Mouse (Mus musculus) liver, embryonic 16.5 days (tissue): Measurements from ENCODE around the gene Stard9. TPM values are rescaled to one million over a fixed set of nuclear protein-coding genes. Genes with fewer than 3 reads are reported as not detected.

Experiments
- ATAC-seq: fragments of 200-750 bp; cut with Nextera tagmentation; 2 replicates; pipeline ENCODE4 v1.8.0; 2017; ENCODE audit warnings: low read depth, mild to moderate bottlenecking, moderate number of reproducible peaks, moderate library complexity
- H3K27ac ChIP-seq: fragments of 300-500 bp; sonication (generic); 2 replicates; pipeline ENCODE4 v1.5.1; 2014; ENCODE audit warnings: mild to moderate bottlenecking, low read length
- H3K27me3 ChIP-seq: fragments of 300-500 bp; sonication (generic); 2 replicates; pipeline ENCODE4 v1.6.1; 2014; ENCODE audit warnings: low read depth, low read length, mixed read lengths; ENCODE audit not compliant: control insufficient read depth, insufficient read depth
- H3K36me3 ChIP-seq: fragments of 300-500 bp; sonication (generic); 2 replicates; pipeline ENCODE4 v1.6.1; 2014; ENCODE audit warnings: mild to moderate bottlenecking; ENCODE audit not compliant: control insufficient read depth, insufficient read depth
- H3K4me1 ChIP-seq: fragments of 300-500 bp; sonication (generic); 2 replicates; pipeline ENCODE4 v1.6.1; 2014; ENCODE audit warnings: low read depth, low read length, mixed read lengths; ENCODE audit not compliant: control insufficient read depth
- H3K4me2 ChIP-seq: fragments of 300-500 bp; sonication (generic); 2 replicates; pipeline ENCODE4 v1.6.1; 2014; ENCODE audit warnings: low read depth, low read length, mixed read lengths
- H3K4me3 ChIP-seq: fragments of 300-500 bp; sonication (generic); 2 replicates; pipeline ENCODE4 v1.5.1; 2014; ENCODE audit warnings: low read depth, mild to moderate bottlenecking, low read length
- H3K9ac ChIP-seq: fragments of 300-500 bp; sonication (generic); 2 replicates; pipeline ENCODE4 v1.6.1; 2014; ENCODE audit warnings: low read depth, low read length
- H3K9me3 ChIP-seq: fragments of 300-500 bp; sonication (generic); replicated peaks from 2 replicates; pipeline ENCODE4 v1.6.1; 2016; ENCODE audit warnings: low read length; ENCODE audit not compliant: control insufficient read depth
- WGBS: fragments of 180-500 bp; shearing (Covaris S2); extraction: QIAGEN DNeasy Blood & Tissue Kit; methylation state at CpG from one replicate; pipeline ENCODE4 v1.1.7; 2014; ENCODE audit not compliant: insufficient replicate concordance; 5-methylcytosine and 5-hydroxymethylcytosine counted together
- polyA plus RNA-seq: library from polyadenylated mRNA; unstranded; fragments of >200 nt; fragmentation: Nextera tagmentation; extraction: Ambion mirVana; gene quantifications from 2 replicates; pipeline ENCODE4 v1.2.1, GENCODE M21; 2015

Stard9 gene
- polyA plus RNA-seq, 1 experiment from 2014 or later = 0.94 TPM

GRCm38 (mm10) chr2:120646777-120647176 is 17.9 kb downstream of the Stard9 start:
- Histone ChIP-seq H3K27ac (no peak overlapping the region), H3K36me3 (no peaks in the 10 kb centered on the region), H3K4me3 (no peak overlapping the region), H3K4me1 (no peaks in the 10 kb centered on the region), H3K27me3 (no peaks in the 10 kb centered on the region), H3K9ac (no peak overlapping the region), H3K4me2 (no peak overlapping the region), H3K9me3 (no peaks in the 10 kb centered on the region)
- WGBS = 44% methylated on average over 4 of the region's 4 CpGs
- ATAC-seq = no peak

DNA sequence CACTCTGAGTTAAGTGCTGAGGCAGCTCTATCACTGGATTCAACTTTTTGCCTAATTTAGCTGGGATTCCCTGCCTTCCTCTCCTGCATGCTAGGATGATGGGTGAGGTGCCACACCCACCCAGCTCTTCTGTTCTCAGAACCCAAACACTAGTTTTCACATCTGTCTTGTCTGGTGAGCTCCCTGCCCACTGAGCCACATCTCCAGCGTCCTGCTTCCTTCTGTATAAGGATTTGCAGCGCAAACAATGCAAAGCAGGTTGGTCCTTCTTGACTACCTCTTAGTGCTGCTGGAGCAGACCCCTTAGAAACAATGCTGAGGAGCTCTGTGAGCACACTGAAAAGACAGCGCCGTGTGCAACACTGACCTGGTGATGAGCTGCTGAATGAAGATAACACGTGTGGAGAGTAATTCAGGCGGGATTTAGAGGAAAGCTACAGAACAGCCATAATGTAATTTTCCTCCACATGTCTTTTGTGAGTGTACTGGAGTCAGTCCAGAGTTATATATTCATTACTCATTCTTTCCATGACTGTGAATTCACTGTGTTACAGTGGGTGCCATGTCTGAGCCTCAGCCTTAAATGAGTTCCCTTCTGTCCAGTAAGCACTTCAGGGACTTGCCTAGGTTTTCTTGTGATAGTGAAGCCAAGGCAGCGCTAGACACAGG is 23.5 kb downstream of the Stard9 start:
- Histone ChIP-seq H3K4me1 (peaks cover 7% of the 10 kb centered on the region; the same call in 1 of the 2 replicates), H3K36me3 (no peaks in the 10 kb centered on the region), H3K4me3 (no peak overlapping the region), H3K4me2 (no peak overlapping the region), H3K9ac (no peak overlapping the region), H3K27me3 (no peaks in the 10 kb centered on the region), H3K27ac (no peak overlapping the region), H3K9me3 (no peaks in the 10 kb centered on the region)
- ATAC-seq = no peak
- 47% methylated on average over 7 of the region's 7 CpGs for WGBS

DNA sequence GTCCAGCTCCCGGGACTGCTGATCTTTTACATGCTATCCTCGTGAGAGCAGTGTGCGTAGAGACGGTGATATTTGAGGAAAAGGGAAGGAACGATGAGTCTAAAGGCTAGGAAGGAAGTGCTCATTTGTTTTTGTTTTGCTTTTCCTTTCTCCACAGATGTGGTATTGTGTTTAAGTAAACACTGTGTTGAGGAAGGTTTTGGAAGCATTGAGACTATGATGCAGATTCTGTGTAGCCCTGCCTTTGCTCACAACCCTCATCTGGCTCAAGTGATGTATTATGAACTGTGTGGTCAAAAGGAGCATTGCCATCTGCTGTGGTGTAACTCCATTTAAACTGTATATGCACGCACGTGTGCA is 24.0 kb downstream of the Stard9 start:
- H3K4me3 ChIP-seq = no peak overlapping the region
- no peak overlapping the region for H3K4me2 ChIP-seq
- H3K4me1 ChIP-seq = peaks cover 7% of the 10 kb centered on the region; the same call in 1 of the 2 replicates
- H3K36me3 ChIP-seq = no peaks in the 10 kb centered on the region
- no peak overlapping the region for H3K9ac ChIP-seq
- WGBS = 50% methylated on average over 7 of the region's 7 CpGs
- H3K27me3 ChIP-seq = no peaks in the 10 kb centered on the region
- H3K9me3 ChIP-seq = no peaks in the 10 kb centered on the region
- no peak for ATAC-seq
- no peak overlapping the region for H3K27ac ChIP-seq

DNA sequence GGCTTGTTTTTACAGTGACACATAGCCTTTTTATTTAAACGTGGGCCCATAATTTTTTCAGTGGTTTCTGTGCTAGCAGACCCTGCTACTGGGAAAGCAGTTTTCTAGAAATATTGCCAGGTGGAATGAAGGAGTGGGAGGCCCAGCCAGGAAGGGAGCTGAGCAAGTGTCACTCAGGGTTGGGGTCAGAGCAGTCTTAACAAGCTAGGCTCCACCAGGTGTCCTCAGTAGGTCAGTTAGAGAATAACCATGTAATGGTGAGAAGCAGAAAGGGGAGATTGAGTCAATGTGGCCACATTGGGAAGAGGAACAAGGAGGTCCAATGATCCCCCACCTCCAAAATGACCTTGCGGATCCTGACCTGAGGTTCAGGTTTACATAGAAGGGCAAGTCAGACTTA is 25.8 kb downstream of the Stard9 start:
- no peaks in the 10 kb centered on the region for H3K27me3 ChIP-seq
- 56% methylated on average over 2 of the region's 2 CpGs for WGBS
- H3K27ac ChIP-seq = no peak overlapping the region
- no peak overlapping the region for H3K4me2 ChIP-seq
- no peak overlapping the region for H3K9ac ChIP-seq
- no peak overlapping the region for H3K4me3 ChIP-seq
- ATAC-seq = no peak
- H3K4me1 ChIP-seq = peaks cover 10% of the 10 kb centered on the region
- no peaks in the 10 kb centered on the region for H3K36me3 ChIP-seq
- no peaks in the 10 kb centered on the region for H3K9me3 ChIP-seq

DNA sequence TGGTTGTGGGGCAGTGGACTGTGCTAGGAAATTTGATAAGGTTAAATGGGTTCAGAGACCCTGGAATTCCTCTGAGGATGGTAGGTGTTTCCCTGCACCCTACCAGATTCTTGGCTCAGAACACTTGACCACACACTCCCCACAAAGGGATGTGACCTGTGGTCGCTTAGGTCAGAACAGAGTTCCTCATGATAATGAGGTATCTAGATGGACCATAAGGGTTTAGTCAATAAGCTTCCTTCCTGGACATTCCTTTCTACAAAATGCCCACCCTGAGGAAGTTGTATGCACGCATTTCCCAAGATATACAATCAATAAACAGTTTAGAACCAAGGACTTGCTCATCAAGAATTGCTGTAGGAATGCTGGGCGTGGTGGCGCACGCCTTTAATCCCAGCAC is 27.0 kb downstream of the Stard9 start:
- no peak for ATAC-seq
- no peak overlapping the region for H3K4me2 ChIP-seq
- H3K27me3 ChIP-seq = no peaks in the 10 kb centered on the region
- no peaks in the 10 kb centered on the region for H3K9me3 ChIP-seq
- H3K9ac ChIP-seq = no peak overlapping the region
- H3K4me3 ChIP-seq = no peak overlapping the region
- WGBS = 58% methylated on average over 5 of the region's 5 CpGs
- peaks cover 21% of the 10 kb centered on the region for H3K4me1 ChIP-seq
- no peaks in the 10 kb centered on the region for H3K36me3 ChIP-seq
- H3K27ac ChIP-seq = no peak overlapping the region

GRCm38 (mm10) chr2:120656711-120657110 is 27.8 kb downstream of the Stard9 start:
- WGBS = 11% methylated on average over 2 of the region's 2 CpGs
- no peaks in the 10 kb centered on the region for H3K27me3 ChIP-seq
- ATAC-seq = peak; percentile 42
- no peak overlapping the region for H3K9ac ChIP-seq
- peaks cover 23% of the 10 kb centered on the region for H3K4me1 ChIP-seq
- no peaks in the 10 kb centered on the region for H3K9me3 ChIP-seq
- H3K27ac ChIP-seq = no peak overlapping the region
- H3K36me3 ChIP-seq = no peaks in the 10 kb centered on the region
- no peak overlapping the region for H3K4me3 ChIP-seq
- H3K4me2 ChIP-seq = no peak overlapping the region

DNA sequence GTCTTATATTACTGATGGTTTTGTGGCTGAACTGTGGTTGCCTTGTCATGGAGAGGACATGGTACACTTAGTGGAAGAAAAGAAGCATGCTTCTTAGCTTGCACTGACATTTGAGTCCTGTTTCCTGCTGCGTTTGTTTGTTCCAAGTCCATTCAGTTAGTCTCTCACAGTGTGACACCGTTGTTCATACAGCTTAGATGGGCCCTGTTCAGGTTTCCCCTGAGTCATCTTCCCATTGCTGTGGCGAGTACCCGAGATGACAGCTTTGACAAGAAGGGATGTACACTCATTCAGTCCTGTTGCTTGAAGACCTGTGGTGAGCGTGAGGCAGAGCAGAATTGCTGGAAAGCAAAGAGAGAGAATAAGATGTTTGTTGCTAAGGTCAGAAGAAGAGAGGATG is 29.6 kb downstream of the Stard9 start:
- WGBS = 20% methylated on average over 5 of the region's 5 CpGs
- no peak overlapping the region for H3K4me2 ChIP-seq
- H3K9me3 ChIP-seq = no peaks in the 10 kb centered on the region
- no peaks in the 10 kb centered on the region for H3K36me3 ChIP-seq
- H3K4me3 ChIP-seq = no peak overlapping the region
- no peak overlapping the region for H3K9ac ChIP-seq
- peaks cover 23% of the 10 kb centered on the region for H3K4me1 ChIP-seq
- H3K27ac ChIP-seq = no peak overlapping the region
- H3K27me3 ChIP-seq = no peaks in the 10 kb centered on the region
- ATAC-seq = no peak

DNA sequence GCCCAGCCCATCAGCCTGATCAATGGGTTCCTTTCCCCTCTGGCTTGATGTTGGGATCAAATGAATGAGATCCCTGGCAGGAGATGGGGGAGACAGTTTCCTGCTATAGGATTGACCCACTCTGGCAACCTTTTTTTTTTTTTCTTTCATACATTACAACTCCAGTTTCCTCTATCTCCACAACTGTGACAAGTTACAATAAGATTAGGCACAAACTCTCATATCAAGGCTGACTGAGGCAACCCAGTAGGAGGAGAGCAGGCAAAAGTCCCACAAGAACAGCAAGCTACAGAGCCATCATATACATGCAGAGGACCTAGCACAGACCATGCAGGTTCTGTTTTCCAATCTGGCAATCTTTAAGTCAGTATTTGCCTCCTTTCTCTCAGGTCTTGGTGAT is 30.4 kb downstream of the Stard9 start:
- Histone ChIP-seq H3K4me2 (no peak overlapping the region), H3K36me3 (no peaks in the 10 kb centered on the region), H3K27me3 (no peaks in the 10 kb centered on the region), H3K9ac (no peak overlapping the region), H3K27ac (no peak overlapping the region), H3K4me1 (peaks cover 23% of the 10 kb centered on the region), H3K9me3 (no peaks in the 10 kb centered on the region), H3K4me3 (no peak overlapping the region)
- ATAC-seq = no peak

DNA sequence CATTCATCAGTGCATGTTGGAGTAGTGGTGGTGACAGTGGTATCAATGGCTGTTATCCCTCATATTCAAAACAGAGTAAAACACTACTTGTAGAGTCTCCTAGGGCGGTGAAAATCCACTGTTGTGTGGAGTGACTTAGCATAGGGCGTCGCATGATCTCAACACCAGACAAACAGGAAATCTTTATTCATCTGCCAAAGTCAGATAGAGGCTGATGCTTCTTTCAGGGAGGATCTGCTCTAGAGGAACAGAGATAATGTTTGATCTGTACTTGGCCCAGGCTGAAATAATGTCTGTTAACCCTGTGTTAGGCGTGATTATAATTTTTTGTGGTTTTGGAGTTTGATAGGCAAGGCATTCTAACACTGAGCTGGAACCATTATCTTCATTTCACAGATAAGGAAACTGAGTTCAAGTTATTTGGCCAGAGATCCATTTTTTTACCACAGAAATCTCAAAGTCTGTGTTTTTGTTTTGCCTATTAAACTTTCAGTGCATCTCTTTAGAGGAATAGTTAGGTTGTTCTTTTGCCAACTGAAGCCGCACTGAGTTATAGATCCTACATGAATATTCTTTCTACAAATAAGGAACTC is 31.7 kb downstream of the Stard9 start:
- 22% methylated on average over 5 of the region's 5 CpGs for WGBS
- Histone ChIP-seq H3K36me3 (no peaks in the 10 kb centered on the region), H3K9ac (no peak overlapping the region), H3K27ac (no peak overlapping the region), H3K9me3 (no peaks in the 10 kb centered on the region), H3K4me1 (peaks cover 23% of the 10 kb centered on the region), H3K27me3 (no peaks in the 10 kb centered on the region), H3K4me2 (no peak overlapping the region; the same call in 1 of the 2 replicates), H3K4me3 (no peak overlapping the region)
- ATAC-seq = peak; percentile 84
